Mouse (Mus musculus) spleen, adult 2 months (tissue): ENCODE data around the gene Mrpl48.

Experiments
- CTCF ChIP-seq: fragments of 200-500 bp; IDR thresholded peaks from 2 replicates; pipeline ENCODE4 v1.5.1; 2011; ENCODE audit warnings: mild to moderate bottlenecking, inconsistent platforms; ENCODE audit not compliant: insufficient read depth, insufficient read length, insufficient replicate concordance; ENCODE audit errors: extremely low read depth
- POLR2A ChIP-seq: fragments of 200-500 bp; IDR thresholded peaks from 2 replicates; pipeline ENCODE4 v1.6.1; 2011; ENCODE audit warnings: low read depth, low read length, inconsistent platforms

DNA sequence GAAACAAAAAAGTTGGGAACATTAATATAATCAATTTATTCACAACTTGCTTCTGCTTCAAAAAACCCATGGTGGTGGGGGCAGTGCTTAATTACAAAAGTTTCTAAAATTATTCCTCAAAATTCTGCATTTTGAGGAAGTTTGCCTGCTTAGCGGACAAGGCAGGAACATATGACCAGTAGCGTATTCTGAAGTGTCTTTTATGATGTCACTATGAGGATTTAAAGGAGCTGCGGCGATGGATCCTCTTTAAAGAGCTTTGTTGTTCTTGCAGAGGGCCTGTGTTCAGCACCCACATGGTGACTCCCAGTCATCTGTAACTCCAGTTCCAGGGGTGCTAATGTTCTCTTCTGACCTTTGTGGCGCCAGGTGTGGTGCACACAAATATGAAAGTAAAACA is 77.3 kb downstream of the Mrpl48 start:
- TF ChIP-seq POLR2A (no peak), CTCF (no peak)
